Mouse (Mus musculus): ENCODE data around the gene Hsph1. TPM values are rescaled to one million over a fixed set of nuclear protein-coding genes. Genes with fewer than 3 reads are reported as not detected.

The Hsph1 gene
- total and polyA plus RNA-seq, 3 experiments = 30.2 to 145 (median 75.9) TPM

DNA sequence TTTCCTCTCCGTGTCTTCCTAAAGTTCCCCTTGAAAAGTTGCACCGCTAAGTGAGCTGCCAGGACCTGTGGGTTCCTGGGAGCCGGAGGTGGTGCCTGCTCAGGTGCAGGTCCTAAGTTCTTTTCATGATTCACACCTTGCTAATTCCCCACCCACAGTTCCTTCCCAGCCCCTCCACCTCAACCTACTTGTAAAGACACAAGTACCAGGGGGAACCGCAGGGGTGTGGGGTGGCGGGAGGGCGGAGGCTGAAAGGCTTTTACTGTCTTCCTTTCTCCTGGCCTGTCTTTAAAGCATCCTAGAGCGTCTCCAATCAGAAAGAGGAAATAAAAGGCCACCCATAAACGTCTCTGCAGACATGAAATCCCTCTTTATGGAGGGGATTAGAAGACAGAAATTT, 52.7 kb downstream of the Hsph1 start:
- no peak for TF ChIP-seq GATA1 (IDR thresholded peaks at IDR 0.05; ENCODE audit: borderline replicate concordance, low read length)
- no peak for ATAC-seq (ENCODE audit: extremely low read depth, insufficient number of reproducible peaks, low FRiP score, poor library complexity, severe bottlenecking)
- Histone ChIP-seq H3K36me3 (replicated peaks) (no peaks in the 10 kb centered on the region), H3K9me3 (replicated peaks) (peaks cover 3% of the 10 kb centered on the region; the same call in 1 of the 2 replicates), H3K27me3 (ENCODE audit: insufficient read depth, low read length) (no peaks in the 10 kb centered on the region), H3K4me3 (ENCODE audit: low read depth, low read length) (no peak overlapping the region), H3K4me1 (ENCODE audit: insufficient read depth, low read depth, low read length) (no peaks in the 10 kb centered on the region)
- no peak for DNase-seq (ENCODE audit: low spot score)

DNA sequence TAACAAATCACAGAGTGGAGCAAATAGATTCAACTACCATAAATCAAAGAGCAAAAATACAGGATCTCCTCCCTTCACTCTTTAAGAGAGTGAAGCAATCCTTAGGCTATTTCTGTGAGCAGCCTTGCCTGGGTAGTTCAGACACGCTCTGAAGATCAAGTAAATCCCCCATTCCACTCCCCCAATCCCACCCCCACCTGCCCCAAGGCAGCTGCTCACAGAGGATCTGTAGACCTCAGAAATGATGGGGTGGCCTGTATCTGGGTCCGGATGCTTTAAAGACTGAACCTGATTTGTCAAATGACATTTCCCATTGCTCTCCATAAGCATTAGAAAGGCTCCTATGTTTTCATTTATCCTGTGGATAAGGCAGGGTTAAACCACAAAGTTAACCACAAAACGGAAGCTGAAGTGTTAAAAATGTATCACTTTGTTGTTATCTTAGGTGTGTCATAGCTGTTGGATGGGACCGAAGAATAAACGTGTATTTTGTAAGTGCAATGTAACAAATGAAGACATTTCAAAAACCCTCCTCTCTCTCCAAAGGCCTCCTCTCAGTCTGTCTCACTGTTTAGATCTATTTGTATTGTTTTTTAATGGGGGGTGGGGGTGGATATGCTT, 53.4 kb downstream of the Hsph1 start:
- H3K4me1 ChIP-seq (ENCODE audit: insufficient read depth, low read depth, low read length) = no peaks in the 10 kb centered on the region
- no peaks in the 10 kb centered on the region for H3K27me3 ChIP-seq (ENCODE audit: insufficient read depth, low read length)
- H3K4me3 ChIP-seq (ENCODE audit: low read depth, low read length) = no peak overlapping the region
- no peak for ATAC-seq (ENCODE audit: extremely low read depth, insufficient number of reproducible peaks, low FRiP score, poor library complexity, severe bottlenecking)
- TF ChIP-seq TAL1 (conservative IDR thresholded peaks at IDR 0.05; ENCODE audit: low read depth, low read length) (no peak), POLR2AphosphoS5 (IDR thresholded peaks at IDR 0.05; ENCODE audit: insufficient replicate concordance, low read depth, low read length) (no peak), GATA1 (IDR thresholded peaks at IDR 0.05; ENCODE audit: borderline replicate concordance, low read length) (no peak), GATA2 (IDR thresholded peaks at IDR 0.05; ENCODE audit: borderline replicate concordance, low read depth, low read length) (no peak), CTCF (IDR thresholded peaks at IDR 0.05; ENCODE audit: low read depth, low read length) (no peak)
- DNase-seq (ENCODE audit: low spot score) = no peak
- no peaks in the 10 kb centered on the region for H3K36me3 ChIP-seq (replicated peaks)
- peaks cover 3% of the 10 kb centered on the region; the same call in 1 of the 2 replicates for H3K9me3 ChIP-seq (replicated peaks)

GRCm38 (mm10) chr5:149577449-149577848, 58.7 kb downstream of the Hsph1 start:
- Histone ChIP-seq H3K9me3 (replicated peaks) (peaks cover 14% of the 10 kb centered on the region), H3K27me3 (ENCODE audit: insufficient read depth, low read length) (no peaks in the 10 kb centered on the region), H3K36me3 (replicated peaks) (no peaks in the 10 kb centered on the region), H3K4me1 (ENCODE audit: insufficient read depth, low read depth, low read length) (no peaks in the 10 kb centered on the region), H3K4me3 (ENCODE audit: low read depth, low read length) (no peak overlapping the region)
- TF ChIP-seq GATA1 (IDR thresholded peaks at IDR 0.05; ENCODE audit: borderline replicate concordance, low read length) (no peak), GATA2 (IDR thresholded peaks at IDR 0.05; ENCODE audit: borderline replicate concordance, low read depth, low read length) (no peak), CTCF (IDR thresholded peaks at IDR 0.05; ENCODE audit: low read depth, low read length) (no peak), TAL1 (conservative IDR thresholded peaks at IDR 0.05; ENCODE audit: low read depth, low read length) (no peak), POLR2AphosphoS5 (IDR thresholded peaks at IDR 0.05; ENCODE audit: insufficient replicate concordance, low read depth, low read length) (no peak)
- DNase-seq (ENCODE audit: low spot score) = no peak
- ATAC-seq (ENCODE audit: extremely low read depth, insufficient number of reproducible peaks, low FRiP score, poor library complexity, severe bottlenecking) = no peak

GRCm38 (mm10) chr5:149576977-149577376, 59.2 kb downstream of the Hsph1 start:
- no peak overlapping the region for H3K4me3 ChIP-seq (ENCODE audit: low read depth, low read length)
- DNase-seq (ENCODE audit: low spot score) = no peak
- TF ChIP-seq POLR2AphosphoS5 (IDR thresholded peaks at IDR 0.05; ENCODE audit: insufficient replicate concordance, low read depth, low read length) (no peak), GATA1 (IDR thresholded peaks at IDR 0.05; ENCODE audit: borderline replicate concordance, low read length) (no peak), CTCF (IDR thresholded peaks at IDR 0.05; ENCODE audit: low read depth, low read length) (no peak), TAL1 (conservative IDR thresholded peaks at IDR 0.05; ENCODE audit: low read depth, low read length) (no peak), GATA2 (IDR thresholded peaks at IDR 0.05; ENCODE audit: borderline replicate concordance, low read depth, low read length) (no peak)
- H3K4me1 ChIP-seq (ENCODE audit: insufficient read depth, low read depth, low read length) = no peaks in the 10 kb centered on the region
- ATAC-seq (ENCODE audit: extremely low read depth, insufficient number of reproducible peaks, low FRiP score, poor library complexity, severe bottlenecking) = no peak
- H3K27me3 ChIP-seq (ENCODE audit: insufficient read depth, low read length) = no peaks in the 10 kb centered on the region
- no peaks in the 10 kb centered on the region for H3K36me3 ChIP-seq (replicated peaks)
- H3K9me3 ChIP-seq (replicated peaks) = peaks cover 14% of the 10 kb centered on the region

DNA sequence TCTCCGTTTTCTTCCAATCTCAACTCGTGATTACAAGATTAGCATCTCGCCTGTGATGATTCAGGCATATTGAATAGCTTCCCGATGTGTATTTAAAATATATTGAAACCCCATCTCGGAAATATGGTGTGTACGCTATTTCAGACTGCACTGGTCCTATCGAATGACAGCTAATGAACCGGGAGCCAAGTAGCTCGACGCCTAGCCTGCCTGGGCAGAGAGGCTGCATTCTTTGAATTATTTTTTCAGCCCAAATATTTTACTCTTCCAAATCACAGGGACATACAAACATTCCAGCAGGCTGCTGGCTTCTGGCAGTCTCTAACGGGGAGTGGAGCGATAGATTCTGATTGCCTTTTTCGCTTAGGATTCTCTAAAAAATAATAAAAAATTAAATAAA, 67.2 kb downstream of the Hsph1 start:
- Histone ChIP-seq H3K4me1 (ENCODE audit: insufficient read depth, low read depth, low read length) (no peaks in the 10 kb centered on the region), H3K9me3 (replicated peaks) (peaks cover 35% of the 10 kb centered on the region), H3K36me3 (replicated peaks) (no peaks in the 10 kb centered on the region), H3K27me3 (ENCODE audit: insufficient read depth, low read length) (no peaks in the 10 kb centered on the region), H3K4me3 (ENCODE audit: low read depth, low read length) (no peak overlapping the region)
- no peak for ATAC-seq (ENCODE audit: extremely low read depth, insufficient number of reproducible peaks, low FRiP score, poor library complexity, severe bottlenecking)
- no peak for DNase-seq (ENCODE audit: low spot score)
- no peak for TF ChIP-seq GATA2 (IDR thresholded peaks at IDR 0.05; ENCODE audit: borderline replicate concordance, low read depth, low read length)
- no peak for TF ChIP-seq GATA1 (IDR thresholded peaks at IDR 0.05; ENCODE audit: borderline replicate concordance, low read length)
- TF ChIP-seq CTCF (IDR thresholded peaks at IDR 0.05; ENCODE audit: low read depth, low read length) = no peak

DNA sequence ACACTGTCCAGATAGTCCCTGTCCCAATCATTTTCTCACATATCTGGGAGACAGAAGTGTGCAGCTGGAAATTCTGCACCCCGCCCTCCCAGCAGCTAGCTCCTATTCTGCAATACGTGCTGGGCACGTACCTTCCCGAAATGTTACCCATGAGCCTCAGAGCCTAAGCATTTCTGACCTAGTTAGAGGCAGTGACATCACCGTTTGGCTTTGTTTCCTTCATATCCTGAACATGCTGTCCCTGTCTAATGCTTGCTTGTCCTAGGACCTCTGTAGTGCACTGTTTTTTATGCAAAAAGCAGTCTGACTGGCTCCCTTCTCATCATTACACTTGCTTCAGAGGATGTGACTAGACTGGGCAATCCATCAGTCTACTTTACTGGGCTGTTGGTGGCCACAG, 69.2 kb downstream of the Hsph1 start:
- Histone ChIP-seq H3K9me3 (replicated peaks) (peaks cover 41% of the 10 kb centered on the region), H3K36me3 (replicated peaks) (no peaks in the 10 kb centered on the region)
- no peak for ATAC-seq (ENCODE audit: extremely low read depth, insufficient number of reproducible peaks, low FRiP score, poor library complexity, severe bottlenecking)

GRCm38 (mm10) chr5:149566026-149566425, 70.2 kb downstream of the Hsph1 start:
- H3K4me1 ChIP-seq (ENCODE audit: insufficient read depth, low read depth, low read length) = no peaks in the 10 kb centered on the region

More for the DNA sequence above, 69.2 kb downstream of the Hsph1 start:
- Histone ChIP-seq H3K27me3 (ENCODE audit: insufficient read depth, low read length) (no peaks in the 10 kb centered on the region), H3K4me3 (ENCODE audit: low read depth, low read length) (no peak overlapping the region), H3K4me1 (ENCODE audit: insufficient read depth, low read depth, low read length) (no peaks in the 10 kb centered on the region)
- TF ChIP-seq GATA1 (IDR thresholded peaks at IDR 0.05; ENCODE audit: borderline replicate concordance, low read length) = no peak
- DNase-seq (ENCODE audit: low spot score) = no peak

More at GRCm38 (mm10) chr5:149566026-149566425, 70.2 kb downstream of the Hsph1 start:
- no peaks in the 10 kb centered on the region for H3K36me3 ChIP-seq (replicated peaks)
- peaks cover 39% of the 10 kb centered on the region for H3K9me3 ChIP-seq (replicated peaks)
- no peak overlapping the region for H3K4me3 ChIP-seq (ENCODE audit: low read depth, low read length)
- TF ChIP-seq CTCF (IDR thresholded peaks at IDR 0.05; ENCODE audit: low read depth, low read length) = no peak
- TF ChIP-seq TAL1 (conservative IDR thresholded peaks at IDR 0.05; ENCODE audit: low read depth, low read length) = no peak
- no peak for TF ChIP-seq GATA1 (IDR thresholded peaks at IDR 0.05; ENCODE audit: borderline replicate concordance, low read length)
- TF ChIP-seq POLR2AphosphoS5 (IDR thresholded peaks at IDR 0.05; ENCODE audit: insufficient replicate concordance, low read depth, low read length) = no peak
- TF ChIP-seq GATA2 (IDR thresholded peaks at IDR 0.05; ENCODE audit: borderline replicate concordance, low read depth, low read length) = no peak
- ATAC-seq (ENCODE audit: extremely low read depth, insufficient number of reproducible peaks, low FRiP score, poor library complexity, severe bottlenecking) = no peak
- H3K27me3 ChIP-seq (ENCODE audit: insufficient read depth, low read length) = no peaks in the 10 kb centered on the region
- no peak for DNase-seq (ENCODE audit: low spot score)

Other genes starting within 250 kb of the Hsph1 start
- not detected in 2 replicates for gene Medag, start 224.6 kb downstream of the Hsph1 start, total RNA-seq (2014; fragmentation: Nextera tagmentation)
- 0.06 and 0.11 TPM in 2 replicates for gene Medag, start 224.6 kb downstream of the Hsph1 start, total RNA-seq (2017)
- gene Medag, start 224.6 kb downstream of the Hsph1 start, polyA plus RNA-seq (2012) = not detected in 2 replicates
- not detected in 2 replicates for gene Tex26, start 196.7 kb downstream of the Hsph1 start, total RNA-seq (2014; fragmentation: Nextera tagmentation)
- 0.44 TPM in 1 of 2 replicates, not detected in the other for gene Tex26, start 196.7 kb downstream of the Hsph1 start, total RNA-seq (2017)
- not detected in 2 replicates for gene Tex26, start 196.7 kb downstream of the Hsph1 start, polyA plus RNA-seq (2012)
- gene Wdr95, start 107.7 kb downstream of the Hsph1 start, total RNA-seq (2014; fragmentation: Nextera tagmentation) = not detected in 2 replicates
- gene Wdr95, start 107.7 kb downstream of the Hsph1 start, total RNA-seq (2017) = not detected in 2 replicates
- not detected in 2 replicates for gene Wdr95, start 107.7 kb downstream of the Hsph1 start, polyA plus RNA-seq (2012)
- 15.4 and 18.1 TPM in 2 replicates for gene B3glct, start 41.9 kb upstream of the Hsph1 start, total RNA-seq (2014; fragmentation: Nextera tagmentation)
- gene B3glct, start 41.9 kb upstream of the Hsph1 start, total RNA-seq (2017) = 3.3 and 4.6 TPM in 2 replicates
- 3.6 and 5.2 TPM in 2 replicates for gene B3glct, start 41.9 kb upstream of the Hsph1 start, polyA plus RNA-seq (2012)

Measured in G1E (cell line).